Mouse (Mus musculus) embryo, embryonic 10 days (tissue): Measurements from ENCODE around the gene Sorl1.

ENCODE experiments used
- DNase-seq: peaks from one replicate; pipeline ENCODE4 v3.0.0-alpha.2; 2015; ENCODE audit warnings: low spot score

Gene Sorl1

GRCm38 (mm10) chr9:42004140-42004539 lies 120.0 kb downstream of the Sorl1 start:
- no peak for DNase-seq

GRCm38 (mm10) chr9:41999498-42000473 lies 124.3 kb downstream of the Sorl1 start:
- peak; percentile 75 for DNase-seq

- no peak for DNase-seq
Observed at GRCm38 (mm10) chr9:41995278-41995677, 128.8 kb downstream of the Sorl1 start.

- no peak for DNase-seq
Observed at GRCm38 (mm10) chr9:41993821-41994220, 130.3 kb downstream of the Sorl1 start.

DNA sequence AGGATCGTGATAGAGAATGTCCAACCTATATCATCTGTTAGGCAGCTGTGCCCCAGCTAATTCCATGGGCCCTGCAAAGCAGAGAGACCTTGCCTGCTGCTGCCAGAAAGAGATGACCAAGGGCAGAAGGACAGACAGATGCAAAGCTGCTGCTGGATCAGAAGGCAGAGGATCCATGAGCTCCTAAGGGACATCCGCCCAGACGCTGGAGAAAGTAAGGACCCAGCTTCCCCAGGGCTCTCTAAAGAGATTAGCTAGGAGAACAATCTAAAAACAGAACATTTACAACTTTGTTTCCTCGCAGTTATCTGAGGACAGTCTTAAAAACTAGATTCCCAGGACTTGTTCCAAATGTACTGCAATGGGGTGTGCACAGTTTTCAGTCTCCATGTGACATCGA lies 131.3 kb downstream of the Sorl1 start:
- no peak for DNase-seq

DNA sequence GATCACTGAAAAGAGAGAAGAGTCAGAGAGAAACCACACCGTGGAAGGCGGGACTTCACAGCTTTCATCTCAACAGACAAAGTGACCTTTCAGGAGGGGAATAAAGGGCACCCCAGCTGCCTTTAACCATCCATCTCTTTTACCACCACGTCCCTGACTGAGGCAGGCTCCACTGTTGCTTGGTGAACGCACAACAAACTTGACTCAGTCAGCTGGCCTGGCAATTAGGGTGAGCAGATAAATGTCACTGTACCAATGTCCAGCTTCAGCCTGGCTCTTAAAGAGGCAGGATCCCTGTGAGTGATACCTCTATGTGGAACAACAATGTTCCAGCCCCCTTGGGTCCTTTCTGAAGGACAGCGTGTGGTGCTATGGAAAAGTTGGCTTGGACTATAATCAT lies 138.5 kb downstream of the Sorl1 start:
- no peak for DNase-seq

- no peak for DNase-seq
Observed at GRCm38 (mm10) chr9:41985052-41985451, 139.0 kb downstream of the Sorl1 start.

- DNase-seq: no peak
Observed at GRCm38 (mm10) chr9:41984306-41984705, 139.8 kb downstream of the Sorl1 start.

DNA sequence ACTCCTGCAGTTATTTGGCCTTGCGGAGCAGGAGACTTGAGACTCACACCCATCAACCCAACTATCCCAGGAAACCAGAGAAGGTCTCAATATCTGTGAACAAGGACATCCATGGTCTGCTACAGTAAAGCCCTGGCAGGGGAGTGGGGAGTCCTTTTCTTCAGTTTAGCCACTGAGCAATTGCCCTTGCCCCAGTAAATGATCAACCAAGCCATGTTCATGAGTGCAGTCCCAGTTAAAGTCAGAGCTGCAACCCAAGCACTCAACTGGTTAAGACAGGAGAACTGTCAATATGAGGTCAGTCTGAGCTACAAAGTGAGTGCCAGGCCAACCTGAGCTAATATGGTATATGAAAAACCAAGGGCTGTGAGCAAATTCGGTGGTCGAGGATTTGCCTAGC lies 140.8 kb downstream of the Sorl1 start:
- no peak for DNase-seq

DNA sequence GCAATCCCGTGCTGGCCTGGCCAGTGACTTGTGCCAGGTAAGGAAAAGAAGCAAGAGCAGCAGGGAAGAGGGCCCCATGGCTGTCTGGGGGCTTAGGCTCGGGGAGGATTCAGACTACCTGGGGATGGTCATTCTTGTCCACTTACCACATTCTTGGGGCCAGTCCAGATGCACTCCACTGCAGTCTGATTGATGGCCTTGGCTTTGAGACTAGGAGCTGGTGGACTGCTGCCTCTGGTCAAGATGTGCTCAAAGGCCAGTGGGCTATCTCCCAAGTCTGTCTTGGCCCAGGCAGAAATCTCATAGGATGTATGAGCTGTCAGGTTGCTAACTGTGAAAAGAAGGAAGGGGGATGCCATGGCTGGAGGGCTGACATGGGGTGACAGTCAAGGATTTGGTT lies 141.3 kb downstream of the Sorl1 start:
- no peak for DNase-seq

GRCm38 (mm10) chr9:41982023-41982422 lies 142.1 kb downstream of the Sorl1 start:
- DNase-seq: no peak

- DNase-seq: no peak
Observed at GRCm38 (mm10) chr9:41981306-41981705, 142.8 kb downstream of the Sorl1 start.

GRCm38 (mm10) chr9:41980796-41981195 lies 143.3 kb downstream of the Sorl1 start:
- no peak for DNase-seq

- no peak for DNase-seq
Observed at GRCm38 (mm10) chr9:41978366-41978765, 145.7 kb downstream of the Sorl1 start.

- no peak for DNase-seq
Observed at GRCm38 (mm10) chr9:41975968-41976367, 148.1 kb downstream of the Sorl1 start.

- DNase-seq: no peak
Observed at GRCm38 (mm10) chr9:41974661-41975060, 149.4 kb downstream of the Sorl1 start.

DNA sequence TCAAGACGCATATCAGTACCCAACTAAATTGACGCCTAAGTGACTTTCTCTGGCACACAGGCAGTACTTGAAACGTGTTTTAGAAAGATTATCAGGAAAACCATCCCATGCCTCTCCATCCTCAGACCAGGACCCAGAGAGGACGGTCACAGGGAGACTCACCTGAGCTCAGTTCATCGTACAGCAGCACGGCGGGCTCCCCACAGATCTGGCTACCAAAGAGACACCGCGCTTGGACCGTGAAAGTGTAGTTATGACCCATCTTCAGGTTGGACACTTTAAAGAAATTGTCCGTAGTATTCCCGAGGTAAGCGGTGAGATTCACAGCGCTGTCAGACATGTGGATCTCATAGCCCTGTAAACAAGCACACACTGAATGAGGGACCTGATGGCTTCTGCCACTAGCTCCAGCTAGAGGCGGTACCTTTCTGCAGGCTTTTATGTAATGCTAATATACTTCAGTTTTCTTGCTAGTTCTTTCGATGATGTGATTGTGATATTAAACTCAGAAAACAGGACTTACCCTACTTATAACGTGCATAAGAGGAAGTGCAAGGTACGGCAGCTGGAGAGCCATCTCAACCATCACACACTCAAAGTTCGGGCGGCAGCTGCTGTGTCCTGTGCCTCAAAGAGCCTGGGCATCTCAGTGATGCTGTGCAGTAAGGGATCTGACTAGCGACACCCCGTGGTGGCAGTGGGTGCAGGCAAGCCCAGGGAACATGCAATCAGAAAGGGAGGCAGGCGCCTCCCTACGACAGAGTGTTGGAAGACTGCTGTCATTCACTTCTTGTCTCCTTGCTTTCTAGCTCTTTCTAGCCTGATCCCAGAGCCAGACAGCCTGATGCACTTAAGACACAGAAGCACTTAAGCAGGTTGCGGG lies 150.1 kb downstream of the Sorl1 start:
- DNase-seq: peak; percentile 89

DNA sequence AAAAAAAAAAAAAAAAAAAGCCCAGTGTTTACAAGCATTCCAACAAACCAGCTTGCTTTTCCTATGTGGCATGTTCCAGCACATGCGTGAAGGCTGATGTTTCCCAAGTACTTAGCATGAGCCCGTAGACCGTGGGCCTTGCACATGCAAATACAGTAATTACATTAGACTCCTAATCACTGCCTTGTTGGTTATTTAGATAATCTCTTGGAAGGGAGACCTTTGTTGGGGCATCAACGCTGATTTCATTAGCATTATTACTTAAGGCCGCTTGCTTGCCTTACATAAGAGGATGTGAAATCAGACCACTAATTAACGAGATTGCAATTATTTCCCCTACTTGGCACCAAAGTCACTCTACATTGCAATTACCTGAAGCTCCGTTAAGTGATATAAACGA lies 154.1 kb downstream of the Sorl1 start:
- DNase-seq: no peak

GRCm38 (mm10) chr9:41968673-41969460 lies 155.2 kb downstream of the Sorl1 start:
- DNase-seq: no peak

GRCm38 (mm10) chr9:41961274-41961673 lies 162.8 kb downstream of the Sorl1 start:
- no peak for DNase-seq

DNA sequence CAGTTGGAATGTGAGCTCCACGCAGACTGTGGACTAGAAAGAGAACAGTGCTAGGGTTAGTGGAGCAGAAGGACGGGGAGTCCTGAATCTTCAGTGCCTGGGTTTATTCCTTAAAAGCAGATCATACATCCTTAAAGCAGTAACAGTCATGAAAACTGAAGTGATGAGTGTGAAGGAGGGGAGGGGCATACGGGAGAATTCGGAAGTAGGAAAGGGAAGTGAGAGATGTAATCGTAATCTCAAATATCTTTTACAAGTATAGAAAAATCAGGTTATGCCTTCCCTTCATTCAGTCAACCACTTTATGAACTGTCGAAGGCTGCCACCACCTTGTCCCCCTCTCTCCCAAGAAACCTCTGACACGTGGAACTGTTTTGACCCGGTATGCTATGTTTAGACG lies 165.8 kb downstream of the Sorl1 start:
- DNase-seq: no peak

GRCm38 (mm10) chr9:41953486-41953885 lies 170.6 kb downstream of the Sorl1 start:
- DNase-seq: peak; percentile 74
